Mouse (Mus musculus): ENCODE data around the gene Abcc1. TPM values are rescaled to one million over a fixed set of nuclear protein-coding genes. Genes with fewer than 3 reads are reported as not detected.
A peak's percentile ranks its signal among the peaks of the same experiment; 100 is the strongest.

Abcc1 gene
- polyA plus RNA-seq, 1 experiment = 16.3 TPM

- no peak for DNase-seq
- Histone ChIP-seq H3K4me1 (ENCODE audit: control insufficient read depth, insufficient read depth, low read length) (no peaks in the 10 kb centered on the region), H3K27me3 (ENCODE audit: control insufficient read depth, insufficient read depth, low read length) (no peaks in the 10 kb centered on the region), H3K4me3 (replicated peaks; ENCODE audit: insufficient read depth, low read depth, low read length) (no peak overlapping the region), H3K27ac (ENCODE audit: insufficient read depth, low read length) (no peak overlapping the region)
- TF ChIP-seq POLR2A (IDR thresholded peaks at IDR 0.05; ENCODE audit: borderline replicate concordance, insufficient read depth, low read length) = no peak
- no peak for TF ChIP-seq CTCF (IDR thresholded peaks at IDR 0.05; ENCODE audit: borderline replicate concordance, insufficient read depth, low read depth, low read length)
Observed at GRCm38 (mm10) chr16:14351571-14351970, 9.8 kb upstream of the Abcc1 start.

- Histone ChIP-seq H3K4me3 (replicated peaks; ENCODE audit: insufficient read depth, low read depth, low read length) (no peak overlapping the region), H3K27ac (ENCODE audit: insufficient read depth, low read length) (no peak overlapping the region), H3K4me1 (ENCODE audit: control insufficient read depth, insufficient read depth, low read length) (no peaks in the 10 kb centered on the region), H3K27me3 (ENCODE audit: control insufficient read depth, insufficient read depth, low read length) (no peaks in the 10 kb centered on the region)
- TF ChIP-seq POLR2A (IDR thresholded peaks at IDR 0.05; ENCODE audit: borderline replicate concordance, insufficient read depth, low read length) (no peak), CTCF (IDR thresholded peaks at IDR 0.05; ENCODE audit: borderline replicate concordance, insufficient read depth, low read depth, low read length) (no peak)
- WGBS = 78% methylated on average over 3 of the region's 3 CpGs
- DNase-seq = no peak
Observed at GRCm38 (mm10) chr16:14352234-14352633, 9.1 kb upstream of the Abcc1 start.

GRCm38 (mm10) chr16:14352663-14353062 lies 8.7 kb upstream of the Abcc1 start:
- Histone ChIP-seq H3K27me3 (ENCODE audit: control insufficient read depth, insufficient read depth, low read length) (no peaks in the 10 kb centered on the region), H3K4me3 (replicated peaks; ENCODE audit: insufficient read depth, low read depth, low read length) (no peak overlapping the region), H3K4me1 (ENCODE audit: control insufficient read depth, insufficient read depth, low read length) (no peaks in the 10 kb centered on the region), H3K27ac (ENCODE audit: insufficient read depth, low read length) (no peak overlapping the region)
- DNase-seq = no peak
- TF ChIP-seq CTCF (IDR thresholded peaks at IDR 0.05; ENCODE audit: borderline replicate concordance, insufficient read depth, low read depth, low read length) = no peak
- TF ChIP-seq POLR2A (IDR thresholded peaks at IDR 0.05; ENCODE audit: borderline replicate concordance, insufficient read depth, low read length) = no peak
- WGBS = 75% methylated on average over 5 of the region's 5 CpGs

- TF ChIP-seq CTCF (IDR thresholded peaks at IDR 0.05; ENCODE audit: borderline replicate concordance, insufficient read depth, low read depth, low read length) (no peak), POLR2A (IDR thresholded peaks at IDR 0.05; ENCODE audit: borderline replicate concordance, insufficient read depth, low read length) (no peak)
- Histone ChIP-seq H3K4me3 (replicated peaks; ENCODE audit: insufficient read depth, low read depth, low read length) (no peak overlapping the region), H3K27ac (ENCODE audit: insufficient read depth, low read length) (no peak overlapping the region), H3K27me3 (ENCODE audit: control insufficient read depth, insufficient read depth, low read length) (no peaks in the 10 kb centered on the region), H3K4me1 (ENCODE audit: control insufficient read depth, insufficient read depth, low read length) (peaks cover 1% of the 10 kb centered on the region; the same call in 1 of the 2 replicates)
- 79% methylated on average over 2 of the region's 2 CpGs for WGBS
- no peak for DNase-seq
Observed at GRCm38 (mm10) chr16:14357859-14358258, 3.5 kb upstream of the Abcc1 start.

GRCm38 (mm10) chr16:14358531-14358930 lies 2.8 kb upstream of the Abcc1 start:
- TF ChIP-seq POLR2A (IDR thresholded peaks at IDR 0.05; ENCODE audit: borderline replicate concordance, insufficient read depth, low read length) (no peak), CTCF (IDR thresholded peaks at IDR 0.05; ENCODE audit: borderline replicate concordance, insufficient read depth, low read depth, low read length) (no peak)
- Histone ChIP-seq H3K4me3 (replicated peaks; ENCODE audit: insufficient read depth, low read depth, low read length) (no peak overlapping the region), H3K4me1 (ENCODE audit: control insufficient read depth, insufficient read depth, low read length) (peaks cover 5% of the 10 kb centered on the region; the same call in 1 of the 2 replicates), H3K27me3 (ENCODE audit: control insufficient read depth, insufficient read depth, low read length) (no peaks in the 10 kb centered on the region), H3K27ac (ENCODE audit: insufficient read depth, low read length) (no peak overlapping the region)
- WGBS = 68% methylated on average over 1 of the region's 1 CpGs
- DNase-seq = no peak

GRCm38 (mm10) chr16:14360931-14361330 lies 427 bp upstream of the Abcc1 start:
- Histone ChIP-seq H3K4me3 (replicated peaks; ENCODE audit: insufficient read depth, low read depth, low read length) (peak overlapping the region; percentile 71), H3K27ac (ENCODE audit: insufficient read depth, low read length) (peak overlapping the region; percentile 91), H3K4me1 (ENCODE audit: control insufficient read depth, insufficient read depth, low read length) (peaks cover 9% of the 10 kb centered on the region), H3K27me3 (ENCODE audit: control insufficient read depth, insufficient read depth, low read length) (no peaks in the 10 kb centered on the region)
- WGBS = 3% methylated on average over 7 of the region's 7 CpGs
- no peak for DNase-seq
- TF ChIP-seq CTCF (IDR thresholded peaks at IDR 0.05; ENCODE audit: borderline replicate concordance, insufficient read depth, low read depth, low read length) = no peak
- TF ChIP-seq POLR2A (IDR thresholded peaks at IDR 0.05; ENCODE audit: borderline replicate concordance, insufficient read depth, low read length) = no peak

GRCm38 (mm10) chr16:14362099-14362820 lies 902 bp downstream of the Abcc1 start:
- TF ChIP-seq CTCF (IDR thresholded peaks at IDR 0.05; ENCODE audit: borderline replicate concordance, insufficient read depth, low read depth, low read length) = no peak
- no peak for TF ChIP-seq POLR2A (IDR thresholded peaks at IDR 0.05; ENCODE audit: borderline replicate concordance, insufficient read depth, low read length)
- H3K27me3 ChIP-seq (ENCODE audit: control insufficient read depth, insufficient read depth, low read length) = no peaks in the 10 kb centered on the region
- H3K4me1 ChIP-seq (ENCODE audit: control insufficient read depth, insufficient read depth, low read length) = peaks cover 9% of the 10 kb centered on the region
- peak overlapping the region; percentile 87 for H3K4me3 ChIP-seq (replicated peaks; ENCODE audit: insufficient read depth, low read depth, low read length)
- H3K27ac ChIP-seq (ENCODE audit: insufficient read depth, low read length) = peak overlapping the region; percentile 58; the same call in 1 of the 2 replicates
- DNase-seq = peak; percentile 46
- 17% methylated on average over 7 of the region's 7 CpGs for WGBS

- WGBS = 97% methylated on average over 3 of the region's 3 CpGs
Observed at GRCm38 (mm10) chr16:14363496-14363895, 2.1 kb downstream of the Abcc1 start.

More at GRCm38 (mm10) chr16:14363496-14363895, 2.1 kb downstream of the Abcc1 start:
- H3K4me3 ChIP-seq (replicated peaks; ENCODE audit: insufficient read depth, low read depth, low read length) = no peak overlapping the region
- no peak overlapping the region for H3K27ac ChIP-seq (ENCODE audit: insufficient read depth, low read length)
- DNase-seq = no peak
- H3K27me3 ChIP-seq (ENCODE audit: control insufficient read depth, insufficient read depth, low read length) = no peaks in the 10 kb centered on the region
- TF ChIP-seq CTCF (IDR thresholded peaks at IDR 0.05; ENCODE audit: borderline replicate concordance, insufficient read depth, low read depth, low read length) (no peak), POLR2A (IDR thresholded peaks at IDR 0.05; ENCODE audit: borderline replicate concordance, insufficient read depth, low read length) (no peak)
- peaks cover 9% of the 10 kb centered on the region for H3K4me1 ChIP-seq (ENCODE audit: control insufficient read depth, insufficient read depth, low read length)

Measured in cerebellum, adult 2 months (tissue).